Mouse (Mus musculus) heart, embryonic 15.5 days (tissue): ENCODE data around the gene Il17d. TPM values are rescaled to one million over a fixed set of nuclear protein-coding genes. Genes with fewer than 3 reads are reported as not detected.

Source experiments
- polyA plus RNA-seq: library from polyadenylated mRNA; unstranded; fragments of >200 nt; fragmentation: Nextera tagmentation; extraction: Ambion mirVana; gene quantifications from 2 replicates; pipeline ENCODE4 v1.2.1, GENCODE M21; 2015

Gene Il17d
- polyA plus RNA-seq, 1 experiment from 2014 or later = 2.1 TPM

Other genes starting within 250 kb of the Il17d start
- gene Cryl1, start 126.2 kb upstream of the Il17d start, polyA plus RNA-seq = 10.8 and 20.0 TPM in 2 replicates
- gene Ift88, start 100.7 kb upstream of the Il17d start, polyA plus RNA-seq = 6.3 TPM in 2 replicates
- gene Eef1akmt1, start 46.8 kb downstream of the Il17d start, polyA plus RNA-seq = 63.3 and 69.0 TPM in 2 replicates
- gene Xpo4, start 140.7 kb downstream of the Il17d start, polyA plus RNA-seq = 11.1 and 12.6 TPM in 2 replicates
- not detected in 2 replicates for gene Gm49361, start 221.3 kb downstream of the Il17d start, polyA plus RNA-seq
- 20.3 and 26.2 TPM in 2 replicates for gene Lats2, start 233.6 kb downstream of the Il17d start, polyA plus RNA-seq